Mouse (Mus musculus) adrenal gland, postnatal 4 days (tissue): ENCODE results near the gene Dapk1. TPM values are rescaled to one million over a fixed set of nuclear protein-coding genes. Genes with fewer than 3 reads are reported as not detected.
A peak's percentile ranks its signal among the peaks of the same experiment; 100 is the strongest.
"Not testable (repeated sequence)": the region's sequence is repeated elsewhere in the genome, so short reads cannot be mapped to it uniquely, and the experiment has no call there.

ENCODE experiments used
- DNase-seq, 2 experiments: peaks; one replicate each; pipeline ENCODE4 v3.0.0; 2021 to 2022; ENCODE audit warnings: low spot score in 2 of 2, mixed read lengths in 2 of 2
- long read RNA-seq, 2 experiments: library from polyadenylated mRNA; stranded (forward); transcript quantifications; one replicate each; pipeline ENCODE4 v2.0.0; 2021
- total RNA-seq, 2 experiments: library from RNA; stranded (reverse); gene quantifications; 2 replicates each; pipeline ENCODE4 v1.2.3; 2021

Gene Dapk1
- total RNA-seq, result 10 to 100 TPM; 33.3 to 41.7 TPM
- long read RNA-seq, experiment 1, full-length matches to known transcripts, result 1 of 6 reads
- long read RNA-seq, experiment 1, partial matches to known transcripts, result 2 of 6 reads
- long read RNA-seq, experiment 1, other reads (novel, unspliced or antisense), result 3 of 6 reads
- long read RNA-seq, experiment 2, full-length matches to known transcripts, result 4 of 33 reads
- long read RNA-seq, experiment 2, partial matches to known transcripts, result 12 of 33 reads
- long read RNA-seq, experiment 2, other reads (novel, unspliced or antisense), result 17 of 33 reads

DNA sequence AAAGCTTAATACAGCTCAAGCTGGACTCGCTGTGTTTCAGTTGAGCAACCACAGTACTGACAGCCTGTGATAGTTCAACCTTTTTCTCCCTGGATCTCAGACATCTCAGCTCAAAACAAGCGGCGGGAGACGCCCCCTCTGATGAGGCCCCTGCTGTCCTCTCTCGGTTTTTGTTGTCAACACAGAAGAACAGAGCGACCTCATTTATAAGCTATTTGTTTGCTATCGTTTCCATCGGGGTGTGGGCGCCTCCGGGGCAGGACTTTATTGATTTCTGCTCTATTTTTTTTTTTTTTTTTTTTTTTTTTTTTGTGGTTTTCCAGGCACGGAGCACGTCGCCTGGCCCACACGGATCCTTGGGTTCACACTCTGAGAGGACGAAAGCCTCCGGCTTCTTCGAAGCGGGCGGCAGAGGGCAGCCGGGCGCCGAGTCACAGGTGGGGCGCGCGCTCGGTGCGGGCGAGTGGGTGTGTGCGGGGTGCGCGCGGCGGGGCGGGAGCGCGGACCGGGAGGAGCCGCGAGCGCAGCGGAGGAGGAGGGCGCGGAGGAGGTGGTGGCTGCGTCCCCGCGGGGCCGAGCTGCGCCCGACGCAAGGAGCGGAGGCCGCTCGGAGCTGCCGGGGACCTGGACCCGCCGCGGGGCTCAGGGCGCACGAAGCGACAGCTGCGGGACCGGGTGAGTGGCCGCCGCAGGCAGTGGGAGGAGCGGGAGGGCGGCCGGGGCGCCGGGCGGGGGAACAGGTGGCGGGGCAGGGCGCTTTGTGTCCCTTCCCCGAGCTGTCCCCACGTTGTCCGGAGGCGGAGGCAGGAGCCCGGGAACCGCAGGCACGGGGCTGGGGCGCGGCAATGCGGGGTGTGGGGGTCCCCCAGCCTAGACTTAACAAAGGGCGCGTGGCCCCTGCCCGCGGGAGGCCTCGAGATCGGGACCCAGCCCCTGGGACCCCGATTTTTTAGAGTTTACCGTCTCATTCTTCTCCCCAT is at the start of gene Dapk1:
Gene Dapk1 (plus strand): TSS at position 512 of the 980 bp plus-strand sequence.
- peak; percentile 54 to 61 for DNase-seq

DNA sequence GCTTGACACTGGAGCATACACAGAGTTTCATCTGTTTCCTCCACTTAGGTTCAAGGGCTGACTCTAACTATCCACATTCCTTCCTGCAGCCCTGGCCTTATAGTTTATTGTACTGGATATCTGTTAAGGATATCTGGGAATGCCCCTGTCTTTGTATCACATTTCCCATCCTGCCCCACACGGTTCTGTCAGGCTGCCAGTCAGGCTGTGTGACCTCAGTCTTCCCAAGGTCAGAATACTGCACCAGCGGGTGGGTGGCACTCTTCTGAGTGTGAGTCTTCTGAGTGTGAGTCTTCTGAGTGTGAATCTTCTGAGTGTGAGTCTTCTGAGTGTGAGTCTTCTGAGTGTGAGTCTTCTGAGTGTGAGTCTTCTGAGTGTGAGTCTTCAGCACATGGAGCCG is 48.4 kb upstream of the Dapk1 start:
- DNase-seq, result no peak

DNA sequence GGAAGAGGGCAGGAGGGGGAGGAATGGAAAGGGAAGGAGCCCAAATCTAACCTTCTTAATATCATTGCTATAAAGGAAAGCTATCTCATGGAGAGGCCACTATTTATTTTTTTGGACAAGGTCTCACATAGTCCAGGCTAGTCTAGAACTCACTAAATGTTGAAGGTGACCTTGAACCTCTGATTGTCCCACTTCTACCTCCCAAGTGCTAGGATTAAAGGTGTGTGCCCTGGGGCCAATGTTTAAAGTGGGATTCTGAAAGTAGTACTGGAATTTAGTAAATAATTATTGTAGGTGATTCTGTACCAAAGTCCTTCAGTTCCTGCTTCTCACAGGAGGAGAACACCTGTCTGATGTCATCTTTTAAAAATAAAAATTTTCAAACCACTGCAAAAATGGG is 45.3 kb upstream of the Dapk1 start:
- no peak for DNase-seq

DNA sequence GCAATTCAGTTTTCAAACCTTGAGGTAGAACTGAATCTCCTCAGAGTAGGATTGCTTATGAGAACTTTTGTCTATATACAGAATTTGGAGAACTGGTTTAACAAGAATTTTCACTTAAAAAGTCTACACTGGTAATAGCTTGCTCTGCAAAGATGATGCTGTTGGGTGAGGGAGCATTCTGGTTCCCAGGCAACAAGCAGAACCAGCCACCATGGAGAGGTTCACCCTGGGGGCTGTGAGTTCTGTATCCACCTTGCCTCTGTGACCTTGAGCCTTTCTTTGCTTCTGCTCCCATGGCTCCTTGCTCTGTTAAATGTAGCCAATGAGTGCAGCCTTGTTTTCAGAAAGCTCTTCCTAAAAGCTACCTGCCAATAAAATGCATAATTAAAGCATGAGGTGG is 44.8 kb upstream of the Dapk1 start:
- DNase-seq, result no peak

DNA sequence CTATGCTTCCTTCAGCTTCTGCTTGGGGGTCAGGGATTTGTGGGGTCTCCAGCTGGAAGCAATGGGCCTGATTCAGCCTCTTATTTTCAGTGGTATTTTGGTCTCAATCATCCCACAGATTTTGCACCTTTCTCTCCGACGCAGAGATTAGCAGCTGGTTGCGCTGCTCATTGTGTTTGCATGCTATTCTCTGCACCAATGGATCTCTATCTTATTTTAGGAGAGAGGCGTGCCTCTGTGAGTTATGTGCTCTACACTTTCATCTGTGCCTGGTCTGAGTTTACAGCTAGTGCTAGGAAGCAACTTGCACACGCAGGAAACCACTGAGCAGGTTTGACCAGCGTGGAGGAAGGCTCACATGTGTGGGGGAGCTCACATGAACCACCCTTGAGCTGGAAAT is 37.4 kb upstream of the Dapk1 start:
- DNase-seq, result no peak

DNA sequence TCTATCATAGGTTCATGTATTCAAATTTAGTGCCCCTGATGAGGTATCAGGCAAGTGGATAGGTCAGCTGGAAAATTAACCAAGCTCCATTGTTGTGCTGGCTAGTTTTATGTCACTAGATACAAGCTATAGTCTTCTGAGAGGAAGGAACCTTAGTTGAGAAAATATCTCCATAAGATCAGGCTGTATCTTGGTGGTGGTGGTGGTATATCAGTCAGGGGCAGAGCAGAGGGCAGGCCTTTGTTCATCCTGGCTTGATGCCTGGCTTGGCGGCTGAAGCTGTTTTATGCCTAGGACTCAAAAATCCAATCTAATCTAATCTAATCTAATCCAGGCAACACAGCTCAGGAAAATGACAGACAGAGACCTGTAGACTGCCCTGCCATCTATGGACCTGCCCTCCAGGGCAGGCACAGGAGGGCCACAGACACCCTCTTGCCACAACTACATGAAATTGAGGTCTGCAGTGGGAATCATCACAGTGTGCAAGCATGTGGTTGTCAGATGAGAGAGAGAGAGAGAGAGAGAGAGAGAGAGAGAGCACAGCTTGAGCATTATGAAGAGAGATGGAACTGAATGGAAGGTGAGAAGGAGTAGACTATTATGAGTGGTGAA is 32.7 kb upstream of the Dapk1 start:
- no peak for DNase-seq

DNA sequence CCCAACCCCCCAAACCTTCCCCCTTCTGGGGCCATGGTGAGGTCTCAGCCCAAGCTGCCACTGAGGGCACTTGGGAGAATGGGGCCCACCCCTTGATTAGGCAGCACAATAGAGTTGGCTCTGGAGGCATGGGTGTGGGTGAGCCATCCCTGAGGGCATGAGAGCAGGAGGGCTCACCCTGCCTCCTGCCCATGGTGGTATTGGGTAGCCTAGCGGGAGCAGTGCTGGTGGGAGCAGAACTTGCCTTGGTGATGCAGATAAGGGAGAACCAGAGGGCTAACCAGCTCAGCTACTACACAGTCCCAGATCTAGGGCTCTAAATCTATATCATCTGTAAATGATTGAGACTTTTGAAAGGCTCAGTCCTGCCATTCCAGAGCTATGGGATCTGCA is 32.2 kb upstream of the Dapk1 start:
- DNase-seq, result no peak

DNA sequence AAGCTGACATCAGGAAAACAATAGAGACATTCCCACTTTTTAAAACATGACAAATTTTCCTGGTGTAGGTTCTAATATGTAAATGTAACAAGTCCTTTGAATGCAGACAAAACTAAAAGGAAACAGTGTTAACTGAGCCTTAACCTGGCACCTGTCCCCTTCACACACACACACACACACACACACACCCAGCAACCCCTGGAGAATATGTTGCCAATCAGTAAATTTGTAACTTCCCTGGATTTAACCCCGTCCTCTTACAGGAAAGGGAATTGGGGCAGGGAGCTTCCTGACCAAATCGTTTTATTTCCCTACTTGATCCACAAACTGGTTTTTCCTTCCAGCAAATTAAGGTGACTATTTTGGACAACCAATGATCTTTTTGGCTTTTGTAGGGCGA is 28.2 kb upstream of the Dapk1 start:
- no peak for DNase-seq

DNA sequence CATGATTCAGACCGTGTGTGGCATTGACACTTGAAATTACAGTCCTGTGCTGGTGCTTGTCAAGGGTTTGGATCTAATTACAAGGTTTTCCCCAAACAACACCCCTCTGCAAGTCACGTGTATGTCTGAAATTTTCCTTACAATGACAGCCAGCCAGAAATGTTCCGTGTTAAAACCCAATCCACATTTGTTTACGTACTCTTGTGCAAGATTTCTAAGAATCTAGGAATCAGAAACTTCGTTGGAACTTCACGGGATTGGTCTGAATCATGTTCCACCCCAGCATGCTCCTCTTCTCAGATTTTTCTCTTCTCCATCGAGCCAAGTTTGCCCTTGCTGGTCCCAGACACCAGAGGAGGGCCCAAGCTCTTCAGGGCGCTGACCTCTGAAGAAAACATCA is 27.8 kb upstream of the Dapk1 start:
- DNase-seq, result no peak

DNA sequence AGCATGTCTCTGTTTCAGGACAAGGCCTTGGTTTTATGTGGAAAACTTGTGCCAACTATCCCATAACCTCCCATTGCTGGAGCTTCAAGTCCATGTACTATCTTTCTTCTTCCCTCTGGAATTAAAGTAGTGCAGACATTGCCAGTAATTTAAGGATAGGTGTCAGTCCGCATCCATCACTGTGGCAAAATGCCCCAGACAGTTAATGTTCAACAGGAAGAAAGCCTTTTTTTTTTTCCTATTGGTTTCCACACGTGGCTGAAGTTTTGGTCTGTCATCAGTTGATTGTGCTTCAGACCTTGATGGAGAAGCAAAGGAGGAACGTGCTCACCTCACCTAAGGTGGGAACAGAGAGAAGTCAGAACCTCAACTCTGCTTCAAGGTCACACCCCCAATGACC is 23.2 kb upstream of the Dapk1 start:
- no peak for DNase-seq

DNA sequence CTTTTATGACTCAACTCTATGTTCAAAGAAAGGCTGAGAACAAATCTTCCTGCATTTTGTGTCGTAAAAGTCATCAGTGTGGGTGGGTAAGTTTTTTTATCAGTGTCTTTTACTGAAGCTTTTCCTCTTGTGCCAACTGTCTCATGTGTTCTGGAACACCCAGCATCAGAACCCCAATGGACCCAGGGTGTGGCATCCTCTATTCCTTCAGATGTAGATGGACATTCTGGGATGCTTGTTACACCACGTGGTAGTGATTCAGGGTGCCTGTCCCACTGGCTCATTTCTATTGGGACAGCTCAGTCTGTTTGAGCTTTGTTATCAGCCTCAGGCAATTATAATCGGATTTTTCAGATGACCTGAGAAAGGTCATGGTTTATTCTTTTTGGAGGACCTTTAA is 6.9 kb upstream of the Dapk1 start:
- no peak for DNase-seq

DNA sequence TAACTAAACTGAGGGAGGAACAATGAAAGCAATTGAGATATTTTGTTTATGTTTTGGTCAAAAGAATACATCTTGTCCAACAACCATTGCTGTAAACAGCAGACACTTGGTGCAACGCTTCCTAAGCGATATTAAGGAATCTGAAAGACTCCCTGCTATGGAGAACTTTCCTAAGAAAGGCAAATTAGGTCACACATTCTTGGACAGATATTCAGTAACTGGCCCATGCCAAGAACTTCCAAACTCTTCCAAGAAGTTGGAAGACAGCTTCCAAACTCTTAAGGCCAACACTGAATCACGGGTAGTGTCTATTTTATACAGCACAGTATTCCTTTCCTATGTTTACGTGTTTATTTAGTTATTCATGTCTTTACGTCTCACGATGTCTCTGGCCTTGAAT is 6.2 kb upstream of the Dapk1 start:
- DNase-seq, result no peak

DNA sequence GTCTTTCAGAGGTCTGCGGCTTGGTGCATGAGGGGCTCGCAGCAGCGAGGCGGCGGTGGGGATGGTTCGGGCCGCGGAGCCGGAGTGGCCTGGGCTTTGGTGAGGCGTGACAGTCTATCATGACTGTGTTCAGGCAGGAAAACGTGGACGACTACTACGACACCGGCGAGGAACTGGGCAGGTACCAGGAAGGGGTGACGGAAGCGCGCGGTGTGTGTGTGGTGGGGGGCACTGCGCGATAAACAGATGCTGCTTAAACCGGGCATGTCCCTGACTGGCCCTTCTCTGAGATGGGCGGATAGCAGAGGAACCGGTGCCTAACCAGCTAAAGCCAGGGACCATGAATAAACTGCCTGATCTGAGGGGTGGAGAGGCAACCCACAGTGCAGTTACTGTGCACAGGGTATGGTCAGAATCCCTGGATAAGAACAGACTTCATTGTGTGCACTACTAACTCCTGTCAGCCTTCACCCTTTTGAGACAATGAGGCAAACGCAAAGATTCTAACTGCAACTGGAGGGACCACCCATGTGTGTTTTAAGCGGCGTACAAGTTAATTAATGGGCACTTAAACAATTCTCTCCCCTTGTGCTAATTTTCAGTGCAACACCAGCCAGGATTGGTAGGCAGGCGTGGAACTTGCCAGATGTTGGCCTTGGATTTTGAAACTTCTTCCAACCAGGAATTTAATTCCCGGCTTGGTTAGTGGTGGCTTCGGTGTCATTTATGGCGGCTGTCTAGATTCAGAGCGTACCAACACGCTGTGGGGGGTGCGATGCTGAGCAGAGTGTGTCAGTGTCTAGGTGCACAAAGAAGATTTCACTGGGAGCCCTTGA is 887 bp downstream of the Dapk1 start:
- peak in 1 of 2 experiments; percentile 12 for DNase-seq

DNA sequence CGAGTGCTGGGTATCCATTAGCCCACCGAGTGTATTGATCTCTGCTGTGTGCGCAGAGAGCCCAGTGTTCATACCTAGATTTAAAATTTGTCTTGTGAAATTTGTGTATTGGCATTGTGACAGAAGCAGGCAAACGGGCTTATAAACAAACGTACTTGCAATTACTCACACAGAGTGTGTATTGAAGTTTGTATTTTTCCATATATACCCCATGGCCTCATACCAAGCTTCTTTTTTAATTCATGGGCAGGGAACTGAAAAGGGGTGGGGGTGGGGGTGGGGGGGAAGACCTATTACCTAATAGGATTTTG is 1.5 kb downstream of the Dapk1 start:
- no peak for DNase-seq

DNA sequence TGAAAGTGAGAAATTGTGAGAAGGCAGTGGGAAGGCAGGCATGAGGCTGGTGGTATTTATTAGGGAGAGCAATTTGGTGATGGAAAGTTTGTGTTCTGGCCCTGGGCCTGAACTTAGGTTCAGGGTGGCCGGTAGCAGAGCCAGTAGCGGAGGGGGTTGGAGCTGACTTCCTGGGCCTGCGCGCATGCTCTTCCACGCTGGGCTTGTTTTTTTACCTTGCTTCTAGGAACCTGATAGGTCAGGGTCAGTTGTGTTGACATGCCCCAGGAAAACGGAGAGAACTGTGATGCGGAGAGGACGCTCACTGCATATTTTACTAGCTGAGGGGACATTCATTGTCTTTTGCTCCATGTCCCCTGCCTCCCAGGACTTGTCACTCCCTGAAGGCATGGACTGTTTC is 5.7 kb downstream of the Dapk1 start:
- no peak for DNase-seq

DNA sequence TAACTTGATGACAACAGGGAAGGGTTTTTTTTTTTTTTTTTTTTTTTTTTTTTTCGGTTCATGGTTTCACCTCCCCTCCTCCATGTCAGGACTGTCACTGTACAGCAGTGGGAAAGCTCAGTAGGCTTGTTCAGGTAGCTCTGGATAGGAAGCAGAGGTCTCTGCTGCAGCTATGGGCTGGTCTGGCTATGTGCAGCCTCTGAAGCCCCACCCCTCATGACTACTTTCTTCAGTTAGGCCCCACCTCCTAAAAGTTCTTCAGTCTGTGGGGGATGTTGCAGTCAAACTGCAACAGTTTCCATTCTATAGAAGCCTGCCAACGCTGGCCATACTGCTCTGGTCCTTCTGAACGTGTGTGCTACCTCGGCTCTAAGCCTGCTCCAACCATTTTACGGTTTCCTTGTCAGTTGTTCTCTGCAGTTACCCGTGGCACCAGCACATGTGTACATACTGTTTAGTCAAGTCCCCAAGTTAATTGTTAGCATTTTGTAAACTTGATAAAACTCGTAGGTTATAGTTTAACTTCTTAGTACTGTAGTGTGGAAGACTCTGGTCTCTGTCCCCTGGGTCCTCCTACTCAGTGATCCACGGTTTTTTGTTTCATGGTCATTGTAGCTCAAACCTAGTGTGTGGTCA is 6.8 kb downstream of the Dapk1 start:
- no peak for DNase-seq

DNA sequence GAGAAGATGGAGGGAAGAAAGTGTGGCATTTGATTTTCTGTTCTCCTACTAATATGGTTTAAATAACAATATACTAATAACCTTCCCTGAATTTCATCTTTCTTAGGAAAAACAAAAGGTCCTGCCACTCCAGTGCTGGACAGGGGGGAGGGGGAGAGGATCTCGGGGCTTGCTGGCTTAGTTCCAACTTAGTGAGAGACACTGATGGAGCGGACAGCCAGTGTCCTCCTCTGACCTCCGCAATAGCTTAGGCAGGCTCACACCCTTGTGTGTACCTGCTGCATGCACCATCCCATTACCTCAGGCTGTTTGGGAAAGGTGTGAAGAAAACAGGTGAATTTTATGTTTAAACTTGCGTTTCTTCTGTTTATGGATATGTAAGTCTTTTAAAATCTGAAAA is 7.5 kb downstream of the Dapk1 start:
- DNase-seq, result no peak

DNA sequence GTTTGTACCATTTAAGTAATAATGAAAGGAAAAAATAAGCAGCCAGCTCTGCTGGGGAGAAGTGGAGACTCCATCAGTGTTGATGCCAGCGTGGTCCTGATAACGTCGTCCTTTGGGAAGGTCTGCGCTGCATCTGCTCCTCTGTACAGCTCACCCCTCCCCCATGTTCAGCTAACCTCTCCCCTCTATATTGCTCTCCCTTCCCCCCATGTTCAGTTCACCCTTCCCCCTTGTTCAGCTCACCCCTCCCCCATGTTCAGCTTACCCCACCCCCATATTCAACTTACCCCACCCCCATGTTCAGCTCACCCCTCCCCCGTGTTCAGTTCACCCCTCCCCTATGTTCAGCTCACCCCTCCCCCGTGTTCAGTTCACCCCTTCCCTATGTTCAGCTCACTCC is 8.8 kb downstream of the Dapk1 start:
- DNase-seq, result no peak

DNA sequence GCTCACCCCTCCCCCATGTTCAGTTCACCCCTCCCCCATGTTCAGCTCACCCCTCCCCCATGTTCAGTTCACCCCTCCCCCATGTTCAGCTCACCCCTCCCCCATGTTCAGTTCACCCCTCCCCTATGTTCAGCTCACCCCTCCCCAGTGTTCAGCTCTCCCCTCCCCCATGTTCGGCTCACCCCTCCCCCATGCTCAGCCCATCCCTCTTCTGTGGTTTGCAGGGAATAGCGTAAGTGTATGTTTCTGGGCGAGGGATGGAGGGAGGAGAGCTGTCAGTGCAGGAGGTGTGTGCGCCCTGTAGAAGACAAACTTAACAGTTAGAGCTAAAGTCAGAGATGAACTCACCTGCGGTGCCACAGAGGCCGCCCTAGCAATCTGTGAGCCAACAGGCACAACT is 9.2 kb downstream of the Dapk1 start:
- DNase-seq, result not testable (repeated sequence)

DNA sequence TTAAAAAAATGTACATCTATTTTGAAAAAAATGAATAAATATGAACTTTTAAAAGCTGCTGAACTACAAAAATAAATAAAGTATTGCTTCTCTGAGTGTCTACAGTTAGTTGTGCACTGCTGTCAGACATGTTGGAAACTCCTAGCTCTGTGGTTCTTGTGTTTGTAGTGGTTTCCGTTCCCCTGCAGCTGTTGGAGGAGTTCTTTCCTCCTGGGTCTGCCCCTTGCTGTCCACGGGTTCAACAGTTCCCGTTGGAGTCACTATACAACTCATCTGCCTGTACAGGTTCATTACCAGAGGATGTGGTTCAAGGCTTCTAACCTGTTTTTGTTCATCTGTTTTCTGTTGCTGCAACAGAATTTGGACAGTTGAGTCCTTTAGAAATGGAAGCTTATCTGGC is 10.4 kb downstream of the Dapk1 start:
- no peak for DNase-seq

DNA sequence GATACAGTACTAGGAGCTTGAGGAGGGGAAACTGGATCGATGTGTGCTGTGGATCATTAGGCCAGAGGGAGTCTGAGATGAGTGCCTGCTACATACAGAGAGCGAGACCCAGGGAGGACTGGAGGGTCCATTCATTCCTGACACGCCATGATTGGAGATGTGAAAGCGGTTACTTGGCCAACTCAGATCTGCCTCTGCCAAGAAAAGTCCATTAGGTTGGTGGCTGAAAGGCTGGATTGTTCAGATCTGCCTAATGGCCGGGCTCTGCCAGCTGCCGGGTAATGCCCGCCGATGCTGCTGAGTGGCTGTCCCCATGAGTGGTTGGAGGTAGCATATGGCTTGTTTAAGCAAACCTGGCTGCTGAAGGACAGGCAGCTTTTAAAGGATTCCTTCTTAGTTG is 12.4 kb downstream of the Dapk1 start:
- no peak for DNase-seq
